Mouse (Mus musculus): Measurements from ENCODE around the gene Actr2. TPM values are rescaled to one million over a fixed set of nuclear protein-coding genes. Genes with fewer than 3 reads are reported as not detected.

The Actr2 gene
- polyA plus RNA-seq, 1 experiment from 2014 or later, result 74.3 TPM

DNA sequence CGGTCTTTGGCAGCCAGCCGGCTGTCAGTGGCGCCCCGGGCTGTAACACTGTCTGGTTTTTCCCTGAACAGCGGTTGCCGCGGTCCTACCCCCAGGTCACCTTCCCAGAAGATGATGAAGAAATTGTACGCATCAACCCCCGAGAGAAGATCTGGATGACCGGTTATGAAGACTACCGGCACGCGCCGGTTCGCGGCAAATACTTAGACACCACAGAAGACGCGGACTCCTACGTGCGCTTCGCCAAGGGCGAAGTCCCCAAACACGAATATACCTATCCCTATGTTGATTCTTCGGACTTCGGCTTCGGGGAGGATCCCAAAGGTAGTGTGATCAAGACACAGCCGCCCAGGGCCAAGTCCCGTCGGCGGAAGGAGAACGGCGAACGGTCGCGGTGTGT, 92.0 kb downstream of the Actr2 start:
- Histone ChIP-seq H3K9ac (replicated peaks; ENCODE audit: low read length) (no peak overlapping the region), H3K4me1 (ENCODE audit: control insufficient read depth, insufficient read depth, low read length) (no peaks in the 10 kb centered on the region), H3K9me3 (replicated peaks; ENCODE audit: control insufficient read depth, low read length) (peaks cover 17% of the 10 kb centered on the region), H3K27me3 (ENCODE audit: control insufficient read depth, insufficient read depth, low read length) (no peaks in the 10 kb centered on the region), H3K27ac (replicated peaks; ENCODE audit: low read depth, low read length) (no peak overlapping the region), H3K4me2 (ENCODE audit: low read depth, low read length) (no peak overlapping the region), H3K36me3 (replicated peaks; ENCODE audit: control insufficient read depth, insufficient read depth, low read depth, low read length) (peaks cover 34% of the 10 kb centered on the region), H3K4me3 (ENCODE audit: low read depth, low read length) (no peak overlapping the region)
- DNase-seq (ENCODE audit: low spot score) (no peak), ATAC-seq (replicated peaks; ENCODE audit: insufficient number of reproducible peaks, low FRiP score, low TSS enrichment, low read depth) (no peak)
- WGBS, result 97% methylated on average over 35 of the region's 35 CpGs

DNA sequence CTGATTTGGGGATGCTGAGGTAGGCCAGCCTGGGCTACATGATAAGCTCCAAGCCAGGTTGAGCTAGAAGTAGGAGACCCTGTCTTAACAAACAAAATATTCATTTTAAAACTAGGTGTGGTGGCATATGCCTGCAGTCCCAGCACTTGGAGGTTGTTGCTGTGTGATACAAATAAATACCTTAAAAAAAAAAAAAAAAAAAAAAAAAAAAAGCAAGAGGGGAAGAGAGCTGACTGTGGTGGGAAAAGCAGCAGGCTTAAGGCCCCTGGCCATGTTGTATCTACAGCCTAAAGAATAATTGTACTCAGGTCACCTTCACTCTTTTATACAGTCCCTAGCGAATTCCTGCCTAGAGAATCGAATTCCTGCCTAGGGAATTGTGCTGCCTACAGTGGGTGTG, 93.8 kb downstream of the Actr2 start:
- Histone ChIP-seq H3K9me3 (replicated peaks; ENCODE audit: control insufficient read depth, low read length) (peaks cover 17% of the 10 kb centered on the region), H3K9ac (replicated peaks; ENCODE audit: low read length) (no peak overlapping the region), H3K27me3 (ENCODE audit: control insufficient read depth, insufficient read depth, low read length) (no peaks in the 10 kb centered on the region), H3K27ac (replicated peaks; ENCODE audit: low read depth, low read length) (no peak overlapping the region), H3K36me3 (replicated peaks; ENCODE audit: control insufficient read depth, insufficient read depth, low read depth, low read length) (peaks cover 34% of the 10 kb centered on the region), H3K4me2 (ENCODE audit: low read depth, low read length) (no peak overlapping the region), H3K4me1 (ENCODE audit: control insufficient read depth, insufficient read depth, low read length) (no peaks in the 10 kb centered on the region), H3K4me3 (ENCODE audit: low read depth, low read length) (no peak overlapping the region)
- no peak for DNase-seq (ENCODE audit: low spot score)
- WGBS, result 92% methylated on average over 2 of the region's 2 CpGs
- ATAC-seq (replicated peaks; ENCODE audit: insufficient number of reproducible peaks, low FRiP score, low TSS enrichment, low read depth), result no peak

DNA sequence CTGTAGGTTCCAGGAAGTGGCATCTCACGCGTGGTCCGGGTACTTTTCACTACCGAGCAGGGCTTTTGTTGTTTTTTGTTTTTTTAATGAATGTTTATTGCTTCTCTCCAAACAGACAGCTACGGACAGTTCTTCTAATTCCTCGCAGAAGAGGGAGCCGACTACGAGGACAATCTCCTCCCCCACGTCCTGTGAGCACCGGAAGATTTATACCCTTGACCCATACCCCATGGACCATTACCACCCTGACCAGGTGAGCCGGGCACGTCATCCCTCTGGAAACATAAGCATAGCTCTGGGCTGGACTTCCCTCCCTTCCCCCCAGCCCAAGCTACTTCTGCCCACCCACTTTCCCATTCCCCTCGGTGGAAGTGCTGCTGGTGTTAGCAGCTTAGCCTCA, 94.8 kb downstream of the Actr2 start:
- no peak for ATAC-seq (replicated peaks; ENCODE audit: insufficient number of reproducible peaks, low FRiP score, low TSS enrichment, low read depth)

DNA sequence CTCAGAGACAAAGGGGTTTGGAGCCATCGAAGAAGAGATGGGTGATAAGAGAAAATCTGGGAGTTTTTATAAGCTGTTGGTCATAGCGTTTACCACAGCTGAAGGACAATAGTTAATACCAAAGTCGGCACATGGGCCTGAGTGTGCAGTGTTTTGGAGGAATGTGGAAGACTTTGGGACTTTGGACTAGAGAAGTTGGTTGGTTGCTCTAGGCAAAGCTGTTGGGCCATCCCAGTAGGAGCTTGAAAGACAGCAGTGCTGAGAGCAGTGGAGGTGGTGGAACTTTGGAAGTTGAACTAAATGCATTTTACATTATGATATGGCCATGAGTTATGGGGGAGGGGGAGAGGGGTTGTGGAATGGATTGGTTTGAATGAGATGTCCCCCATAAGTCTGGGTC, 99.3 kb downstream of the Actr2 start:
- Histone ChIP-seq H3K27me3 (ENCODE audit: control insufficient read depth, insufficient read depth, low read length) (no peaks in the 10 kb centered on the region), H3K4me2 (ENCODE audit: low read depth, low read length) (no peak overlapping the region), H3K4me1 (ENCODE audit: control insufficient read depth, insufficient read depth, low read length) (no peaks in the 10 kb centered on the region), H3K4me3 (ENCODE audit: low read depth, low read length) (no peak overlapping the region), H3K27ac (replicated peaks; ENCODE audit: low read depth, low read length) (no peak overlapping the region), H3K9me3 (replicated peaks; ENCODE audit: control insufficient read depth, low read length) (peaks cover 2% of the 10 kb centered on the region; the same call in 1 of the 2 replicates), H3K36me3 (replicated peaks; ENCODE audit: control insufficient read depth, insufficient read depth, low read depth, low read length) (peaks cover 9% of the 10 kb centered on the region), H3K9ac (replicated peaks; ENCODE audit: low read length) (no peak overlapping the region)
- DNase-seq (ENCODE audit: low spot score) (no peak), ATAC-seq (replicated peaks; ENCODE audit: insufficient number of reproducible peaks, low FRiP score, low TSS enrichment, low read depth) (no peak)
- WGBS, result 94% methylated on average over 3 of the region's 3 CpGs

More for the DNA sequence above, 94.8 kb downstream of the Actr2 start:
- no peaks in the 10 kb centered on the region for H3K27me3 ChIP-seq (ENCODE audit: control insufficient read depth, insufficient read depth, low read length)
- H3K4me3 ChIP-seq (ENCODE audit: low read depth, low read length), result no peak overlapping the region
- no peak overlapping the region for H3K9ac ChIP-seq (replicated peaks; ENCODE audit: low read length)
- WGBS, result 95% methylated on average over 13 of the region's 13 CpGs
- H3K27ac ChIP-seq (replicated peaks; ENCODE audit: low read depth, low read length), result no peak overlapping the region
- H3K9me3 ChIP-seq (replicated peaks; ENCODE audit: control insufficient read depth, low read length), result peaks cover 17% of the 10 kb centered on the region
- no peaks in the 10 kb centered on the region for H3K4me1 ChIP-seq (ENCODE audit: control insufficient read depth, insufficient read depth, low read length)
- peaks cover 34% of the 10 kb centered on the region for H3K36me3 ChIP-seq (replicated peaks; ENCODE audit: control insufficient read depth, insufficient read depth, low read depth, low read length)
- DNase-seq (ENCODE audit: low spot score), result no peak
- H3K4me2 ChIP-seq (ENCODE audit: low read depth, low read length), result no peak overlapping the region

Other genes with a start within 250 kb of the Actr2 start
- gene Spred2, start 188.5 kb downstream of the Actr2 start, polyA plus RNA-seq (2014; fragmentation: Nextera tagmentation; extraction: Ambion mirVana), result 6.4 and 7.3 TPM in 2 replicates
- 223 and 251 TPM in 2 replicates for gene Rab1a, start 88.5 kb upstream of the Actr2 start, polyA plus RNA-seq (2014; fragmentation: Nextera tagmentation; extraction: Ambion mirVana)
- 34.7 and 38.5 TPM in 2 replicates for gene Cep68, start 136.5 kb upstream of the Actr2 start, polyA plus RNA-seq (2014; fragmentation: Nextera tagmentation; extraction: Ambion mirVana)
- gene Slc1a4, start 219.8 kb upstream of the Actr2 start, polyA plus RNA-seq (2014; fragmentation: Nextera tagmentation; extraction: Ambion mirVana), result 14.0 and 15.2 TPM in 2 replicates

Data from embryonic facial prominence, embryonic 11.5 days (tissue).